ENCODE assay signal across 19 mouse cellular contexts in genomic region chr16:95218783-95219182, GRCm38 (mm10). TPM values are rescaled to one million over a fixed set of nuclear protein-coding genes. Genes with fewer than 3 reads are reported as not detected.
DNase-seq lines count a peak whose midpoint lies in the region; ATAC-seq lines count a peak whose summit lies in the region.
"Had no signal": no experiment of that assay in that cellular context is flagged by ENCODE, and none has a peak within 500 bp of the region (broad histone marks: within the 10 kb centered on the region; RNA-seq: fewer than 3 reads in every experiment).

No protein-coding gene starts in this region.

- no peaks in the 10 kb centered on the region for H3K9me3 ChIP-seq in megakaryocyte, embryonic 14.5 days
- H3K9me3 ChIP-seq: embryonic facial prominence, embryonic 12.5 days; forebrain, embryonic 12.5 days; hindbrain, embryonic 15.5 days had no signal

- H3K36me3 ChIP-seq in megakaryocyte, embryonic 14.5 days (replicated peaks; ENCODE audit: low read length): no peaks in the 10 kb centered on the region
- H3K36me3 ChIP-seq: embryonic facial prominence, embryonic 12.5 days; forebrain, embryonic 12.5 days; heart, embryonic 12.5 days; hindbrain, embryonic 15.5 days had no signal

- peaks cover 4% of the 10 kb centered on the region for H3K27me3 ChIP-seq in megakaryocyte, embryonic 14.5 days (replicated peaks)
- H3K27me3 ChIP-seq: embryonic facial prominence, embryonic 12.5 days; forebrain, embryonic 12.5 days; heart, embryonic 12.5 days; hindbrain, embryonic 15.5 days had no signal

- ATAC-seq in megakaryocyte, adult 5-6 weeks (ENCODE audit: poor library complexity, severe bottlenecking): no peak
- peak; percentile 86 for ATAC-seq in common myeloid progenitor, adult 5-6 weeks (replicated peaks; ENCODE audit: low read depth, poor library complexity, severe bottlenecking)
- ATAC-seq: activated CD4-positive, CD25-positive, alpha-beta regulatory T cell, adult 4 months; forebrain, embryonic 16.5 days had no signal

- H3K4me3 ChIP-seq in megakaryocyte, embryonic 14.5 days (replicated peaks): peak overlapping the region; percentile 3
- H3K4me3 ChIP-seq: embryonic facial prominence, embryonic 12.5 days; forebrain, embryonic 12.5 days; heart, embryonic 12.5 days; hindbrain, embryonic 15.5 days had no signal

- peaks cover 21% of the 10 kb centered on the region for H3K4me1 ChIP-seq in megakaryocyte, embryonic 14.5 days
- H3K4me1 ChIP-seq: forebrain, embryonic 12.5 days; hindbrain, embryonic 15.5 days had no signal

- peak; percentile 30 for DNase-seq in 416B (ENCODE audit: low read depth)
- peak; percentile 60 for DNase-seq in naive thymus-derived CD4-positive, alpha-beta T cell, adult 2 months (ENCODE audit: low read depth)
- no peak for DNase-seq in heart, postnatal 4 days
- DNase-seq in embryo, embryonic 11 days: no peak
- no peak for DNase-seq in adrenal gland, adult 8-10 months
- DNase-seq: adrenal gland, postnatal 25 days; cerebellum, adult 18-20 months; cerebellum, adult 9-11 months; gastrocnemius, postnatal 14 days had no signal

RNA-seq across cellular contexts. Expression of gene Kcnj15, which starts 38.6 kb away (rescaled TPM):
- polyA plus RNA-seq in megakaryocyte, embryonic 14.5 days (2012; ENCODE audit: insufficient read depth, low replicate concordance): not detected in 2 replicates
- total RNA-seq in megakaryocyte, adult 5-6 weeks (2015): not detected in 2 replicates
- total RNA-seq in megakaryocyte, adult 5-6 weeks (2017): not detected in 2 replicates
- total RNA-seq in common myeloid progenitor, adult 5-6 weeks (2017): not detected in 2 replicates
- total RNA-seq in heart, postnatal 4 days (2021): 1 to 10 TPM; 2.3 to 2.6 TPM
- 1 to 10 TPM in 1 of 4 experiments, under 1 TPM in 3; 0.78 to 2.1 (median 0.84) TPM for total RNA-seq in adrenal gland, adult 8-10 months (2022)
- total RNA-seq: MEL had no signal
- polyA plus RNA-seq: forebrain, embryonic 16.5 days had no signal

Comparison
In these comparisons a context has a peak if more than half of its experiments do, and no peak if none do; other contexts are left out.
1. DNase-seq: peak in 416B (single experiment) and naive thymus-derived CD4-positive, alpha-beta T cell, adult 2 months (single experiment); none in heart, postnatal 4 days (single experiment), embryo, embryonic 11 days (single experiment) and adrenal gland, adult 8-10 months (single experiment).